Mouse (Mus musculus): ENCODE measurements around the gene Mgll.

The Mgll gene

GRCm38 (mm10) chr6:88776964-88777363 lies 52.8 kb downstream of the Mgll start:
- no peaks in the 10 kb centered on the region for H3K9me3 ChIP-seq (ENCODE audit: low read length)
- H3K4me1 ChIP-seq (replicated peaks; ENCODE audit: low read depth, low read length), result peaks cover 63% of the 10 kb centered on the region
- no peaks in the 10 kb centered on the region for H3K36me3 ChIP-seq (ENCODE audit: insufficient read depth, low read length)
- peaks cover 15% of the 10 kb centered on the region for H3K27me3 ChIP-seq (ENCODE audit: insufficient read depth, low read length)
- TF ChIP-seq NANOG (IDR thresholded peaks at IDR 0.05; ENCODE audit: borderline replicate concordance, low read length) (no peak), POU5F1 (IDR thresholded peaks at IDR 0.05; ENCODE audit: borderline replicate concordance, low read length) (no peak), CTCF (conservative IDR thresholded peaks at IDR 0.05; ENCODE audit: low read length) (no peak)
- H3K4me3 ChIP-seq (replicated peaks; ENCODE audit: low read length), result no peak overlapping the region

- Histone ChIP-seq H3K4me1 (replicated peaks; ENCODE audit: low read depth, low read length) (peaks cover 63% of the 10 kb centered on the region), H3K36me3 (ENCODE audit: insufficient read depth, low read length) (no peaks in the 10 kb centered on the region), H3K27me3 (ENCODE audit: insufficient read depth, low read length) (peaks cover 15% of the 10 kb centered on the region), H3K9me3 (ENCODE audit: low read length) (no peaks in the 10 kb centered on the region), H3K4me3 (replicated peaks; ENCODE audit: low read length) (no peak overlapping the region)
- TF ChIP-seq NANOG (IDR thresholded peaks at IDR 0.05; ENCODE audit: borderline replicate concordance, low read length), result no peak
Observed at GRCm38 (mm10) chr6:88778047-88778688, 54.0 kb downstream of the Mgll start.

GRCm38 (mm10) chr6:88779755-88780154 lies 55.5 kb downstream of the Mgll start:
- no peaks in the 10 kb centered on the region for H3K9me3 ChIP-seq (ENCODE audit: low read length)
- no peak overlapping the region for H3K4me3 ChIP-seq (replicated peaks; ENCODE audit: low read length)
- no peaks in the 10 kb centered on the region for H3K36me3 ChIP-seq (ENCODE audit: insufficient read depth, low read length)
- TF ChIP-seq CTCF (conservative IDR thresholded peaks at IDR 0.05; ENCODE audit: low read length), result no peak
- no peak for TF ChIP-seq NANOG (IDR thresholded peaks at IDR 0.05; ENCODE audit: borderline replicate concordance, low read length)
- TF ChIP-seq POU5F1 (IDR thresholded peaks at IDR 0.05; ENCODE audit: borderline replicate concordance, low read length), result no peak
- peaks cover 66% of the 10 kb centered on the region for H3K4me1 ChIP-seq (replicated peaks; ENCODE audit: low read depth, low read length)
- peaks cover 12% of the 10 kb centered on the region for H3K27me3 ChIP-seq (ENCODE audit: insufficient read depth, low read length)

GRCm38 (mm10) chr6:88781919-88782318 lies 57.7 kb downstream of the Mgll start:
- Histone ChIP-seq H3K36me3 (ENCODE audit: insufficient read depth, low read length) (no peaks in the 10 kb centered on the region), H3K9me3 (ENCODE audit: low read length) (no peaks in the 10 kb centered on the region), H3K27me3 (ENCODE audit: insufficient read depth, low read length) (peaks cover 8% of the 10 kb centered on the region), H3K4me3 (replicated peaks; ENCODE audit: low read length) (0 out of 2 replicates have a peak overlapping the region, but pooled peaks have one; percentile 20), H3K4me1 (replicated peaks; ENCODE audit: low read depth, low read length) (peaks cover 45% of the 10 kb centered on the region)
- TF ChIP-seq POU5F1 (IDR thresholded peaks at IDR 0.05; ENCODE audit: borderline replicate concordance, low read length) (no peak), CTCF (conservative IDR thresholded peaks at IDR 0.05; ENCODE audit: low read length) (no peak), NANOG (IDR thresholded peaks at IDR 0.05; ENCODE audit: borderline replicate concordance, low read length) (no peak)

- no peak for TF ChIP-seq NANOG (IDR thresholded peaks at IDR 0.05; ENCODE audit: borderline replicate concordance, low read length)
- TF ChIP-seq CTCF (conservative IDR thresholded peaks at IDR 0.05; ENCODE audit: low read length), result no peak
- TF ChIP-seq POU5F1 (IDR thresholded peaks at IDR 0.05; ENCODE audit: borderline replicate concordance, low read length), result no peak
- Histone ChIP-seq H3K27me3 (ENCODE audit: insufficient read depth, low read length) (peaks cover 11% of the 10 kb centered on the region; the same call in 1 of the 2 replicates), H3K36me3 (ENCODE audit: insufficient read depth, low read length) (no peaks in the 10 kb centered on the region), H3K9me3 (ENCODE audit: low read length) (no peaks in the 10 kb centered on the region), H3K4me1 (replicated peaks; ENCODE audit: low read depth, low read length) (peaks cover 49% of the 10 kb centered on the region), H3K4me3 (replicated peaks; ENCODE audit: low read length) (no peak overlapping the region)
Observed at GRCm38 (mm10) chr6:88782981-88783397, 58.8 kb downstream of the Mgll start.

- peaks cover 11% of the 10 kb centered on the region; the same call in 1 of the 2 replicates for H3K27me3 ChIP-seq (ENCODE audit: insufficient read depth, low read length)
- H3K36me3 ChIP-seq (ENCODE audit: insufficient read depth, low read length), result no peaks in the 10 kb centered on the region
- TF ChIP-seq POU5F1 (IDR thresholded peaks at IDR 0.05; ENCODE audit: borderline replicate concordance, low read length) (no peak), CTCF (conservative IDR thresholded peaks at IDR 0.05; ENCODE audit: low read length) (no peak), NANOG (IDR thresholded peaks at IDR 0.05; ENCODE audit: borderline replicate concordance, low read length) (no peak)
- peaks cover 55% of the 10 kb centered on the region for H3K4me1 ChIP-seq (replicated peaks; ENCODE audit: low read depth, low read length)
- H3K4me3 ChIP-seq (replicated peaks; ENCODE audit: low read length), result no peak overlapping the region
- no peaks in the 10 kb centered on the region for H3K9me3 ChIP-seq (ENCODE audit: low read length)
Observed at GRCm38 (mm10) chr6:88784691-88785173, 60.5 kb downstream of the Mgll start.

- TF ChIP-seq POU5F1 (IDR thresholded peaks at IDR 0.05; ENCODE audit: borderline replicate concordance, low read length) (no peak), CTCF (conservative IDR thresholded peaks at IDR 0.05; ENCODE audit: low read length) (no peak), NANOG (IDR thresholded peaks at IDR 0.05; ENCODE audit: borderline replicate concordance, low read length) (no peak)
- Histone ChIP-seq H3K36me3 (ENCODE audit: insufficient read depth, low read length) (no peaks in the 10 kb centered on the region), H3K9me3 (ENCODE audit: low read length) (no peaks in the 10 kb centered on the region), H3K27me3 (ENCODE audit: insufficient read depth, low read length) (peaks cover 11% of the 10 kb centered on the region; the same call in 1 of the 2 replicates), H3K4me3 (replicated peaks; ENCODE audit: low read length) (no peak overlapping the region), H3K4me1 (replicated peaks; ENCODE audit: low read depth, low read length) (peaks cover 51% of the 10 kb centered on the region)
Observed at GRCm38 (mm10) chr6:88785331-88785730, 61.1 kb downstream of the Mgll start.

GRCm38 (mm10) chr6:88785781-88786542 lies 61.8 kb downstream of the Mgll start:
- Histone ChIP-seq H3K9me3 (ENCODE audit: low read length) (no peaks in the 10 kb centered on the region), H3K4me3 (replicated peaks; ENCODE audit: low read length) (no peak overlapping the region), H3K36me3 (ENCODE audit: insufficient read depth, low read length) (no peaks in the 10 kb centered on the region), H3K27me3 (ENCODE audit: insufficient read depth, low read length) (peaks cover 11% of the 10 kb centered on the region; the same call in 1 of the 2 replicates), H3K4me1 (replicated peaks; ENCODE audit: low read depth, low read length) (peaks cover 48% of the 10 kb centered on the region)
- no peak for TF ChIP-seq POU5F1 (IDR thresholded peaks at IDR 0.05; ENCODE audit: borderline replicate concordance, low read length)
- TF ChIP-seq CTCF (conservative IDR thresholded peaks at IDR 0.05; ENCODE audit: low read length), result no peak
- TF ChIP-seq NANOG (IDR thresholded peaks at IDR 0.05; ENCODE audit: borderline replicate concordance, low read length), result no peak
